Mouse (Mus musculus) embryonic stem cell, embryonic (primary cell): ENCODE results near the gene Brk1.

Source experiments
- CTCF ChIA-PET, 4 experiments: fragments of 300-600 bp in 2 of 4; fragments of 350-600 bp in 2 of 4; sonication (Branson Sonifier 250); formaldehyde crosslinking; loops; one replicate each; lab custom pipeline; 2022; ENCODE audit warnings: inconsistent platforms in 2 of 4; lab: Charles Lee
- POLR2A ChIA-PET, 4 experiments: fragments of 300-600 bp in 2 of 4; fragments of 350-600 bp in 2 of 4; sonication (Branson Sonifier 250); formaldehyde crosslinking; loops; one replicate each; lab custom pipeline; 2022; ENCODE audit warnings: antibody characterized with exemption in 4 of 4, inconsistent platforms in 1 of 4; lab: Charles Lee

Gene Brk1

DNA sequence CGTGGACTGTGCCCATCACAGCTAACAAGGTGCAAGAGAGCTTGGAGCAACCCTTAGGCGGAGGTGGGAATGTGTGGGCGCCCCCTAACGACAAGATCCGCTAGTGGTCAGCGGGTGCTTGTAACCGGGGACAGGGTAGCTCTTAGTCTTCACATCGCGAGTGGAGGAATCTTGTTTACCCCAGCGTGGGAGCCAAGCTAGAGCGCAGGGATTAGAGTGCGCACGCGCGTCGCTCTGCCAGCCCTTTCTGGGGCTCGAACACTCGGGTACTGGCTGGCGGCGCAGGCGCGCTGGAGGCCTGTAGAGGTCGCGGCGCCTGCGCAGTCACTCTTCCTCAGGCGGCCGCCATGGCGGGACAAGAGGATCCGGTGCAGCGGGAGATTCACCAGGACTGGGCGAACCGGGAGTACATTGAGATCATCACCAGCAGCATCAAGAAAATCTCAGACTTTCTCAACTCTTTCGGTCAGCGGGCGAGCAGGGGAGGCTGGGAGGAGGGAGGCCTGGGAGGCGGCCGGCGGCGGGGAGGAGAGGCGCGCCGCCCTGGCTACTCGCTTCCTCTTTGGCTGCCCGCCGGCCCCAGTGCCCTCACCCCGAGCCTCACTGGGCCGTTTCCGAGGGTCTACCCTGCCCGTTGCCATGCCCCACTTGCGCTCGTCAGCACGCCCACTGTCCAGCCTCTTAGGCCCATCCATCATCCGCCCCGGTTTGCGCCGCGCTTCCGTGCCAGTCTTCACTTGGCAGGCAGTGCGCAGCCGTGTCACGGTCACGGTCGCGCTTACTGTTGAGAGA, at the start of gene Brk1:
Gene Brk1, plus strand, starts transcription at position 341 of the 792 bp plus-strand sequence.
- ChIA-PET CTCF (interaction anchor here in 3 of 4 experiments (0.6 to 1.7 kb wide), 8 partner anchors 10 to 481 kb away, joined by 3 to 5 read pairs (median 3); partner anchors contain the start of genes Irak2 (in 2 of the 3) and Tatdn2 (in 1 of the 3)), POLR2A (interaction anchor here (0.5 to 1.6 kb wide), 21 partner anchors 9 to 298 kb away, joined by 3 to 14 read pairs (median 4); partner anchors contain the start of genes Tatdn2 (in 2 of the 4), Emc3 (in 1 of the 4), Fancd2 (in 1 of the 4) and Irak2 (in 1 of the 4))

DNA sequence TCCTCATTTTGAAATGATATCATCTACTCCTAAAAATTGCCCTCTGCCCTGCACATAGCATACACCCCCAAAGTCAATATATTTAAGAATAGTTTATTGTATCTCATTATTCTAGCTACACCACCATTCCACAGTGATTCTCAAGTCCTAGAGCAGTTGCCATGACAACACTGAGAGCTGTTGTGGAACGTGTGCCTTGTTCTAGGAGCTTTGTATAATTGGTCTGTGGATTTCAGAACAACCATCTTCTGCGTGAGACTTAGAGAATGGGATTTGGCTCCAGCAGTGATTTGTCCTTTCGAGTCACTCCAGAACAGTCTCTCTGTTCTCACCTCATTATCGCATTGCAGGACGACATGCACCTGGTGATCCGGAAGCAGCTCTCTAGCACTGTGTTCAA, 44.8 kb upstream of the Brk1 start:
- CTCF ChIA-PET: no interaction called here
- POLR2A ChIA-PET: interaction anchor here in 2 of 4 experiments (0.6 to 1.2 kb wide), 3 partner anchors 54 to 171 kb away, joined by 3 to 4 read pairs (median 3); partner anchors contain the start of gene Ttll3 (in 1 of the 2)

DNA sequence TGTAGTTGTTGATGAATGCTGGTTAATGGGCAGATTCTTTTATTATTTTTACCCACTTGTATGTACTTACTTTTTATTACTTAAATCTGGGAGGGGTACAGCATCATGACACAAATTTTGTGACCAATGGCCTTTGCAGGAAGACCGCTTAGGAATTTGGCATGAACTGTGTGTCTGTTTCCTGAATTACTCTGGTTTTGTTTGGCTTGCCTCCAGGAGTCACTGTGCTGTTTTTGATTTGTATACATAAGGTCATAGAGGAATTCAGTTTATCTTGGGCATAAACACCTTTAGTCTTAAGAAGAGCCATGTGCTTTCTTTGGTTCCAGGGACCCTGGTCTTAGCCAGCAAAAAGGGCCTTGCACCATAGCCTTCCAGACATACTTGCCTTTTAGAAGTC, 40.0 kb upstream of the Brk1 start:
- ChIA-PET CTCF (no interaction called here), POLR2A (interaction anchor here in 2 of 4 experiments (0.6 to 1.1 kb wide), 2 partner anchors 39 to 94 kb away, joined by 3 to 4 read pairs; partner anchors contain the start of gene Il17rc (in 1 of the 2))

DNA sequence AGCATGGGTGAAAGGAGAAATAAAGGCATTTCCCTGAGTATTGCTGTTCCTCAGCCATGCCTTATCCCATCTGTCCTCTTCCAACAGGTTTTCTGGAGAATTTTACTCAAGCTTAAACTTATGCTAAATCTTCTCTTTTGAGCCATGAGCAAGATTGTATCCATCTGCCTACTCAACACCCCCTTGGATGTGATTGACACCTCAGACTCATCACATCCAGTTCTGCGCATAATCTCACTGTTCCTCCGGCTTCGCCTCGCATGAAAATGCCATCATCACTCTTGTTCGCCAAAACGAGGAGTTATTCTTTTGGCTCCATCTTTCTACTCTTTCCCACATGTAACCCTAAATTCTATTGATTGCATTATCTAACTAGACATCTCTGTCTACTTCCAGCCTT, 28.5 kb upstream of the Brk1 start:
- POLR2A ChIA-PET: no interaction called here

DNA sequence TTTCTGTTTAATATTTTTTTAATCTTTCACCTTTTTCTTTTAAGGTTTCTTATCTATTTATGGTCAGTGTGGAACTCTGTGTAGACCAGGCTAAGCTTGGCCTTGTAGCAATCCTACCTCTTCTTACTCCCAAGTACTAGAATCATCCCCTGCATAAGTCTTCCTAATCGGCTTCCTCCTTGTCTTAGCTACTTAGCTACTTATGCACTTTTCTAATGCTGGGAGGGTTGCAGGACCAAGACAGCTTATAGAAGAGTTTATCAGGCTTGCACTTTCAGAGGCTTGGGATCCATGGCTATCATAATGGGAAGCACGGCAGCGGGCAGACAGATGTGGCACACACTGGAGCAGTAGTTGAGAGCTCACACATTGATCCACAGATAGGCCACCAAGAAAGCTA, 25.3 kb upstream of the Brk1 start:
- CTCF ChIA-PET: no interaction called here

More for the DNA sequence above, 28.5 kb upstream of the Brk1 start:
- CTCF ChIA-PET: interaction anchor here in 1 of 4 experiments (0.7 kb wide), 1 partner anchor 25 kb away, joined by 3 read pairs; the partner anchor contains the start of gene Fancd2os

DNA sequence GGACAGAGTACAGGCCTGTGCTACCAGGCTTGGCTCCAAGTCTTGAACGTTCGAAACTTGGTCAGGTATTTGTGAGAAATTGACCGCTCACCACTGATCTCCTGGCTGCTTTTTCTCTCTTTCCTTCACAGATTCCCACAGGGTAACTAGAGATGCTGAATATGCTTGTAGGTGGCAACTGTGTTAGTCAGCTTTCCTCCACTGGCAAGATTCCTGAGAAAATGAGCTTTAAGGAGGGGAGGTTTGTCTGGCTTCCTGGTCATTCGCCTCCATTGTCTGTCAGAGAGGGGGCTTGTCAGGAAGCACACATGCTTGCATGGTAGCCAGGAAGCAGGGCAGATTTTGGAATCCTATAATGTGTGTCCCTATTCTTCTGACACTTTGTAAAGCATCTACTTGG, 21.5 kb upstream of the Brk1 start:
- ChIA-PET CTCF (no interaction called here), POLR2A (interaction anchor here in 2 of 4 experiments (1.0 to 1.2 kb wide), 2 partner anchors 17 to 114 kb away, joined by 3 to 4 read pairs; partner anchors contain the start of genes Fancd2os (in 1 of the 2) and Tatdn2 (in 1 of the 2))

More for the DNA sequence above, 25.3 kb upstream of the Brk1 start:
- POLR2A ChIA-PET: interaction anchor here in 2 of 4 experiments (0.9 to 1.6 kb wide), 2 partner anchors 11 to 33 kb away, joined by 3 to 16 read pairs; no protein-coding TSS in a partner anchor

DNA sequence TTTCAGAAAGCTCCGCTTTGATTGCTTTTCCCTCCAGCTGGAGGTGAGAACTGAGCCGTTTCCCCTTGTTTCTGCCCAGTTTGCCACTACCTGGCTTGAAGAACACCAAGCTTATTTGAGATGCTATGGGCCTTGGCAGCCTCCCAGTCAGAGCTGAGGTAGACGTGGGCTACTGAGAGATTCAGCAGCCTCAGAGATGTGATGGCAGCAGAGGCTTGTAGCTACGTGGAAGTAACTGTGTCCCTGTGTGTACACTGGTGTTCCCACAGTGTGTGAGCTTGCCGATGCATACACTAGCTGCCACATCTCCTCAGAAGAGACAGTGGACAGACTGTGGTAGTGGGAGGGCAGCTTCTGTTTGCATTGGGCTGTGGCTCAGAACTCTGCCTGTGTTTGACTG, 19.5 kb upstream of the Brk1 start:
- CTCF ChIA-PET: interaction anchor here in 1 of 4 experiments (1.5 kb wide), 1 partner anchor 91 kb away, joined by 4 read pairs; no protein-coding TSS in a partner anchor
- POLR2A ChIA-PET: interaction anchor here in 2 of 4 experiments (0.9 to 1.9 kb wide), 5 partner anchors 8 to 112 kb away, joined by 3 to 4 read pairs (median 3); partner anchors contain the start of gene Tatdn2 (in 1 of the 2)

DNA sequence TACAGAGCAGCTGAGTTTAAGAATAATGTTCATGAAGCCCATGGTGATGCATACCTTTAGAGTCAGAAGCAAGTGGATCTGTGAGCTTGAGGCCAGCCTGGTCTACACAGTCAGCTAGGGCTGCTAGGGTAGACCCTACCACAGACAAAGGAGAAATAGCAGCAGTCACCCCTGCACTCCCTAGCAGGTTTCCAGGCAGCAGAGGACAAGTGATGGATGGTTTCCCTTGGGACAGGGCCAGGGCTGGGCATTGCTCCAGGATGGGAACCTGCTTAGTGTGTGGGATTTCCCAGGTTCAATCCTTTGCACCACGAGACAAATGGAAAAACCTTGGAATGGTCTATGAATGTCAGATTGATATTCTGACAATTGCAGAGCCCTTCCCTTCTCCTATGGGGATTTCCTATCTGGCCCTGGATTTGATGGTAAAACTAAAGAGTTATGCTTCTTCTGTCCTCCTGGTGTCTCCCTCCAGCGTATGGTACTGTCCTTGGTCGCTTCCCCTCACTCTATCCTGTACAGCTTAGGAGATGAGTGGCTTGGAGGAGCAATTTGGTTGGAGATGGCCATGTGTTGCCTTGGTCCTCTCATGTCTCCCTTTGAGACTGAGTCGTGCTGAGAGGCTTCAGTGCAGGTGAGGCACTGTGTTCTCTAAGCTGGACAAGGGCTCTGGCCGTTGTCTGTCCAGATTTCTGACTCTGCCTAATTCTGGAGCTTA, 17.9 kb upstream of the Brk1 start:
- CTCF ChIA-PET: interaction anchor here in 1 of 4 experiments (1.5 kb wide), 1 partner anchor 92 kb away, joined by 4 read pairs; no protein-coding TSS in a partner anchor
- POLR2A ChIA-PET: interaction anchor here in 2 of 4 experiments (0.6 to 1.9 kb wide), 4 partner anchors 9 to 1171 kb away, joined by 3 to 4 read pairs (median 4); no protein-coding TSS in a partner anchor

DNA sequence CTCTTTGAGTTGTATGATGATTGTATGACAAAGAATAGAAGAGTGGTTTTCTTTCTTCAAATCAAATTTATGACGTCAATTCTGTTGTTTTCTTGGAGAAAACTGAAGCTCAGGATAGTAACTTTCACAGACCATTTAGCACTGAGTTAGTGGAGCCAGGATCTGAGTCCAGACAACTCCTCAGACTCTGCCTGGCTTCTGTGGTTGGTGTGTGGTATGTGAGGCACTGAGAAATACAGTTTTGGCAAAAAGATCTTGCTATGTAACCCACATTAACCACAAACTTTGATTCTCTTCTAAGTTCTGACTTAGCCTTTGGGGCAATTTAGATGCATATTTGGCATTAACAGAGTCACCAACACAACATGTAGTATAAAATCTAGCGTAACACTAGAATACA, 11.9 kb upstream of the Brk1 start:
- CTCF ChIA-PET: no interaction called here
- POLR2A ChIA-PET: interaction anchor here in 2 of 4 experiments (0.6 to 2.1 kb wide), 5 partner anchors 25 to 183 kb away, joined by 3 to 6 read pairs (median 5); no protein-coding TSS in a partner anchor

DNA sequence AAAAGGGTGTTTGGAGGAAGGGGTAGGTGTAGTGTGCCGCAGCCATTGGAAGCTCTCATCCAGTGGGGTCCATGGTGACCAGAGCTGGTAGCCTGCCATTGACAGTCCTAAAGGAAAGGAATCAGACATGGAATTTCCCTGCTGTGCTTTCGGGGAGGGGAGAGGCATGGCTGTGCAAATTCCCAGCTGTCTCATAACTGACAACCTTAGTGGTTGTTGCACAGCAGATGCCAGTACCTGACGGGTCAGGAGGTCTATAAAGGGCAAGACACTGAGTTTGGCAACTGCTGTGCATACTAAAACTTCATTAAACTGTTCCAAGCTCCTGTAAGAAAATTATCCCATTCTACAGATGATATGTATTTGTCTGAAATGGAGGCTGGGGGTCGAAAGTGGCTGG, 6.6 kb upstream of the Brk1 start:
- ChIA-PET POLR2A (interaction anchor here in 2 of 4 experiments (0.6 to 1.3 kb wide), 3 partner anchors 14 to 92 kb away, joined by 3 read pairs; no protein-coding TSS in a partner anchor), CTCF (interaction anchor here in 1 of 4 experiments (1.2 kb wide), 1 partner anchor 128 kb away, joined by 12 read pairs; no protein-coding TSS in a partner anchor)

DNA sequence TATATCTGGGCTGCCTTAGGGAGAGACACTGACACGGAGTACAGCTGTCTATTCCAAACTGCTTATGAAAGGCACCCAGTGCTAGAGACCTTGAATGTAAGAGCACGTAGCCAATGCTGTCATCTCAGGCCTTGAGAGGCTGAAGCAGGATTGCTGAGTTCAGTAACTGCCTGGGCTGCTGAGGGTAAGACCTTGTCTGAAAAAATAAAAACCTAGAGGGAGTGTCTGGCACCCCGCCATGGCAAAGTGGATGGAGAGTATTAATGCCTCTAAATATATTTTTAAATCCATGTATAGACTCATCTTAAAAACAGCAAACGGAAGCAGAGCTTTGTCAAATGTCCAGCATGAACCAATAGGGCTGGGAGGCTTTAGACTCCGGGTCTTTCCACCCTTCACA, 4.7 kb upstream of the Brk1 start:
- CTCF ChIA-PET: interaction anchor here in 3 of 4 experiments (0.6 to 0.7 kb wide), 3 partner anchors 193 to 799 kb away, joined by 3 to 6 read pairs (median 4); no protein-coding TSS in a partner anchor

DNA sequence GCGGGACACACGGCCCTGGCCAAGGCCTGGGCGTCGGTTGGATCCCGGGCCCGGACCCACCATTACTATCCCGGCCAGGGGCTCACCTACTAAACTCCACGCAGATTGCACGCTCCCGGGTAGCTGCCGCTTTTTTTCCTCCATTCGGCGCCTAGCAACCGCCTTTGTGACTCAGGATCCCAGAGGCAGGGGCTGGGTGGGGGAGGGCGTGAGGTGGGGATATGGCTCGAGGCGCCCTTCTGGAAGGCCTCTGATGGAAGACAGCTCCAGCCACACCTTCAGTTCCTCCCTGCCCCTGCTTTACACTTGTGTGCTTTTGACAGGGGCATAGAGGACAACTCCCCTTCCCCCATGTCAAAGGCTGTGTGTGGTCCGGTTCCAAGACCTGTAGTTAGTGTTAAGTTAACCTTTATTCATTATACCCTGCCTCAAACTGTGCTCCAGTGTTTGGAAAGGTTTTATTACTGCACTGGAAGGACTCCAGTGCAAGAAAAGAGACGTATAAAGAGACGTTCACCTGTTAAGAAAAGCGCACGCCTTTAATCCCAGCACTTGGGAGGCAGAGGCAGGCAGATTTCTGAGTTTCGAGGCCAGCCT, 3.9 kb upstream of the Brk1 start, which contains the start of gene Fancd2os:
Gene Fancd2os, minus strand, starts transcription at position 173 of the 597 bp plus-strand sequence.
- ChIA-PET POLR2A (interaction anchor here in 3 of 4 experiments (0.5 to 1.5 kb wide), 22 partner anchors 9 to 540 kb away, joined by 3 to 5 read pairs (median 3); partner anchors contain the start of genes Irak2 (in 1 of the 3), Jagn1 (in 1 of the 3), Sec13 (in 1 of the 3) and Tatdn2 (in 1 of the 3)), CTCF (interaction anchor here (0.6 to 1.2 kb wide), 5 partner anchors 25 to 798 kb away, joined by 3 to 6 read pairs (median 4); no protein-coding TSS in a partner anchor)

More for the DNA sequence above, 4.7 kb upstream of the Brk1 start:
- POLR2A ChIA-PET: interaction anchor here in 3 of 4 experiments (0.6 to 1.4 kb wide), 11 partner anchors 10 to 112 kb away, joined by 3 to 4 read pairs (median 3); partner anchors contain the start of gene Irak2 (in 1 of the 3)

DNA sequence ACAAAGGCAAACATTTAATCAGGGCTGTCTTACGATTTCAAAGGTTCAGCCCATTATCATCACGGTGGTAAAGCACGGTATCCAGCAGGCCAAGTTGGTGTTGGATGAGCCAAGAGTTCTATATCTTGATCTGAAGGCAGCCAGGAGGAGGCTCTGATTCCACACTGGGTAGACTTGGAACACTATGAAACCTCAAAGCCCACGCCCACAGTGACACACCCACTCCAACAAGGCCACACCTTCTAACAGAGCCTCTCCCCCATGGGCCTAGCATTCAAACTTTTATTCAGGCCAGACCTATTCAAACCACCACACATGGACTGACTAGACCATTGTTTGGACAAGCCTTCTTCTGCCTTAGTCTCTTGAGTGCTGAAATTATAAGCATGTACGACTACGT, 1.8 kb upstream of the Brk1 start:
- CTCF ChIA-PET: no interaction called here
- POLR2A ChIA-PET: interaction anchor here in 2 of 4 experiments (0.7 kb wide), 2 partner anchors 168 to 219 kb away, joined by 3 read pairs; no protein-coding TSS in a partner anchor

DNA sequence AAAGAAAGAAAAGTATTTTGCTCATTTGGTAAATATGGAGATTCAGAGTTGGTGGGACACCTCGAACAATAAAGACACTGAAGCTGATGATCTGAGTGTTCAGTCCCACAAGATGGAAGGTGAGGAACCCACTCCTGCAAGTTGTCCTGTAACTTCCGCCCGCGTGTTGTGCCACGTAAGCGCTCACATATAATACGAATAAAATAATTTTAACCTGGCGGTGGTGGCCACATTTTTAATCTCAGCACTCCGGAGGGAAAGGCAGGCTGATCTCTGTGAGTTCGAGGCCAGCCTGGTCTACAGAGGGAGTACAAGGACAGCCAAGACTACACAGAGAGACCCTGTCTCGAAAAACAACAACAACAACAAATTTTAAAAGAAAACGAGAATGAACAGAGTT, 579 bp upstream of the Brk1 start:
- ChIA-PET POLR2A (interaction anchor here (0.5 to 1.6 kb wide), 21 partner anchors 8 to 298 kb away, joined by 3 to 14 read pairs (median 4); partner anchors contain the start of genes Tatdn2 (in 2 of the 4), Emc3 (in 1 of the 4), Fancd2 (in 1 of the 4) and Irak2 (in 1 of the 4)), CTCF (interaction anchor here in 3 of 4 experiments (0.6 to 1.7 kb wide), 8 partner anchors 11 to 482 kb away, joined by 3 to 5 read pairs (median 3); partner anchors contain the start of genes Irak2 (in 2 of the 3) and Tatdn2 (in 1 of the 3))

DNA sequence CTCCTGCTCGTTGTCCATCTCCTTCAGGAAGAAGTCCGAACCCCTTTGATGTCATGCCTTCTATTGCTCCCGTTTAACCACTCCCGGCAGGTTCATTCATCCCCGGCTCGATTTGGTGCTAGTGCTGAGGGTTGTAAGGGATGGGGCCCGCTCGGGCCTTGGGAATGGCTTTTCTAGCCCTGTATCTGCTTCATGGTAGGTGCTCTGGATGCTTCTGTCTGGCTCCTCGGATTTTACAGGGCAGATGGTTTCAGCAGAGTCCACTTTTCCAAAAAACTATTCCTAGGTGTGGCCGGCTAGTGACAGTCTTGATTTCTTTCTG, 613 bp downstream of the Brk1 start:
- ChIA-PET CTCF (no interaction called here), POLR2A (no interaction called here)

DNA sequence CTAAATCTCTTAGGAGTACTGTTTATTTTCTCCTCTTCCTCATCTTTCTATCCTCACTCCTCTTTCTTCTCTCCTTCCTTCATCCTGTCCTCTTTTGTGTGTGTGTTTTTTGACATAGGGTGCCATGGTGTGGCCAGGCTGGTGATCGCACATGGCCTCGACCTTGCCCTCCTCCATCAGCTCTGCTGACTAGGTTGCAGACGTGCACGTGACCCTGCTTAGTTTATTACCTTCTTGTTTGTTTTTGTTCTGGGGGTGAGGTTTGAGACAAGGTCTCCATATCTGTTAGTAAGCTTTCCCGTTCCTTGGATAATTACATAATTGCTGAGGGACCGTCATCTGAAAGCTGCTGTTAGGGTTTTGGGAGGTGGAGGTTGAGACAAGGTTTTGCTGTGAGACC, 4.3 kb downstream of the Brk1 start:
- ChIA-PET CTCF (interaction anchor here in 1 of 4 experiments (0.9 kb wide), 1 partner anchor 73 kb away, joined by 3 read pairs; no protein-coding TSS in a partner anchor), POLR2A (interaction anchor here in 2 of 4 experiments (0.9 to 4.5 kb wide), 8 partner anchors 8 to 120 kb away, joined by 3 to 20 read pairs (median 4); partner anchors contain the start of genes Fancd2os (in 1 of the 2) and Irak2 (in 1 of the 2))

DNA sequence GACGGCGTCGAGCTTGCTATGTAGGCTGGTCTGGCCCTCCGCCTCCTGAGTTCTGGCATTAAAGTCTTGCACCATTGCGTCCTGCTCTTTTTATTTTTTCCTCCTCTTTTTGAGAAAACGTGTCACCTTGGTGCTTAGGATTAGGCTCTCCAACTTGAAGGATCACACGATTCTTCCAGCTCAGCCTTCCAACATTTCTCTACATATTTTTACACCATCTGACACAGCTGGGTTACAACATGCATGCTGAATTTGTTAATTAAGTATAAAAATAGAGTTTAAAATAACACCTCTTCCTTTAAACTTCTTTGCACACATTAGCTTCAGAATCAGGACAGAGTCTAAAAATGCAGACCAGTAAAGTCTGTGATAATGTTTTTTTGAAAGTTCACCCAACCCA, 4.7 kb downstream of the Brk1 start:
- POLR2A ChIA-PET: interaction anchor here in 2 of 4 experiments (0.9 to 4.5 kb wide), 8 partner anchors 8 to 121 kb away, joined by 3 to 20 read pairs (median 4); partner anchors contain the start of genes Fancd2os (in 1 of the 2) and Irak2 (in 1 of the 2)
- CTCF ChIA-PET: no interaction called here
